Mouse (Mus musculus): Measurements from ENCODE around the gene Mvk.

DNA sequence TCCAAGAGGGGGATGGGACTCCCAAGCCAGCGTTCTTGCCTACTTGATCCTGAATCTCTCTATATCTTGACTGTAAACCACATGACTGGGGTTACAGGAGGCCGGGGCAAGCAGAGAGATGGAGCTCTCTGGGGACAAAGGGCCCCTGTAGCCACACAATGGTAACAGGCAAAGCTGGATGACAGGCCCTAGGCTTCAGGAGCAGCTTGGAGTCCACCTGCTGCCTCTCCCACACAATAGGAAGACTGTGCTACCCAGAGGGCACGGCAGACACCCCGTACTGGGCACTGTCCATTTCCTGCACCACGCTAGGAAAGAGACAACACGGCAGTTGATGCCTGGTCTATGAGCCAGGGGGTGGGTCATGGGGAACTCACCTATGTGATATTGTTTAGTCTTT lies 45.5 kb downstream of the Mvk start:
- no peak for TF ChIP-seq FLI1 (IDR thresholded peaks at IDR 0.05; ENCODE audit: low read length)
- TF ChIP-seq GATA1 (IDR thresholded peaks at IDR 0.05; ENCODE audit: borderline replicate concordance, low read length): no peak

All from megakaryocyte, embryonic 14.5 days (primary cell).